Mouse (Mus musculus) cerebellum, adult 2 months (tissue): ENCODE results near the gene Irak4.

ENCODE experiments used
- CTCF ChIP-seq: fragments of 200-500 bp; IDR thresholded peaks from 2 replicates; pipeline ENCODE4 v1.5.1; 2011; ENCODE audit warnings: low read depth, mild to moderate bottlenecking, control low read depth, low read length, moderate library complexity, borderline replicate concordance; ENCODE audit not compliant: insufficient read depth
- POLR2A ChIP-seq: fragments of 200-500 bp; IDR thresholded peaks from 2 replicates; pipeline ENCODE4 v1.6.1; 2011; ENCODE audit warnings: low read length, control low read depth, borderline replicate concordance; ENCODE audit not compliant: insufficient read depth

GRCm38 (mm10) chr15:94517913-94518491, 25.4 kb upstream of the Irak4 start:
- TF ChIP-seq CTCF: no peak
- no peak for TF ChIP-seq POLR2A
